Mouse (Mus musculus): ENCODE results near the gene Alkbh1. TPM values are rescaled to one million over a fixed set of nuclear protein-coding genes. Genes with fewer than 3 reads are reported as not detected.

Alkbh1 gene
- polyA plus RNA-seq, 1 experiment: 12.7 TPM

- peaks cover 93% of the 10 kb centered on the region for H3K79me3 ChIP-seq (ENCODE audit: low read depth)
- peak overlapping the region; percentile 43 for H3ac ChIP-seq (ENCODE audit: control insufficient read depth, insufficient read length, low read depth)
- no peak for TF ChIP-seq MYOG (IDR thresholded peaks at IDR 0.05; ENCODE audit: control insufficient read depth, extremely low read depth, insufficient read length)
- TF ChIP-seq MAX (IDR thresholded peaks at IDR 0.05): peak; percentile 73
- peaks cover 100% of the 10 kb centered on the region for H3K79me2 ChIP-seq (ENCODE audit: control insufficient read depth, insufficient read depth)
- H3K27me3 ChIP-seq (ENCODE audit: control insufficient read depth, insufficient read depth, insufficient read length): no peaks in the 10 kb centered on the region
- H3K4me3 ChIP-seq (ENCODE audit: insufficient read depth, poor library complexity, severe bottlenecking): peak overlapping the region; percentile 99
- H3K36me3 ChIP-seq (ENCODE audit: control insufficient read depth, insufficient read depth): peaks cover 59% of the 10 kb centered on the region
Observed at GRCm38 (mm10) chr12:87442177-87443114, 1.4 kb downstream of the Alkbh1 start.

GRCm38 (mm10) chr12:87428885-87429284 lies 14.9 kb downstream of the Alkbh1 start:
- TF ChIP-seq MYOG (IDR thresholded peaks at IDR 0.05; ENCODE audit: control insufficient read depth, extremely low read depth, insufficient read length): no peak
- TF ChIP-seq MYOD1 (IDR thresholded peaks at IDR 0.05; ENCODE audit: control insufficient read depth, insufficient read length, low read depth): no peak
- TF ChIP-seq CTCF (IDR thresholded peaks at IDR 0.05; ENCODE audit: control insufficient read depth, insufficient read depth, insufficient read length): no peak
- TF ChIP-seq CEBPB (IDR thresholded peaks at IDR 0.05; ENCODE audit: low read depth): no peak
- TF ChIP-seq USF1 (IDR thresholded peaks at IDR 0.05; ENCODE audit: low read depth): no peak
- TF ChIP-seq MAX (IDR thresholded peaks at IDR 0.05): no peak
- TF ChIP-seq FOSL1 (IDR thresholded peaks at IDR 0.05; ENCODE audit: insufficient read depth, low read length, poor library complexity, severe bottlenecking): no peak
- Histone ChIP-seq H3K4me3 (ENCODE audit: insufficient read depth, poor library complexity, severe bottlenecking) (no peak overlapping the region), H3K36me3 (ENCODE audit: control insufficient read depth, insufficient read depth) (peaks cover 86% of the 10 kb centered on the region)

GRCm38 (mm10) chr12:87428295-87428694 lies 15.5 kb downstream of the Alkbh1 start:
- TF ChIP-seq MYOG (IDR thresholded peaks at IDR 0.05; ENCODE audit: control insufficient read depth, extremely low read depth, insufficient read length) (no peak), CEBPB (IDR thresholded peaks at IDR 0.05; ENCODE audit: low read depth) (no peak)
- Histone ChIP-seq H3K79me3 (ENCODE audit: low read depth) (no peaks in the 10 kb centered on the region), H3ac (ENCODE audit: control insufficient read depth, insufficient read length, low read depth) (no peak overlapping the region), H3K4me3 (ENCODE audit: insufficient read depth, poor library complexity, severe bottlenecking) (no peak overlapping the region), H3K27me3 (ENCODE audit: control insufficient read depth, insufficient read depth, insufficient read length) (no peaks in the 10 kb centered on the region), H3K79me2 (ENCODE audit: control insufficient read depth, insufficient read depth) (no peaks in the 10 kb centered on the region), H3K36me3 (ENCODE audit: control insufficient read depth, insufficient read depth) (peaks cover 80% of the 10 kb centered on the region)

More at GRCm38 (mm10) chr12:87428885-87429284, 14.9 kb downstream of the Alkbh1 start:
- no peaks in the 10 kb centered on the region for H3K27me3 ChIP-seq (ENCODE audit: control insufficient read depth, insufficient read depth, insufficient read length)
- no peak overlapping the region for H3ac ChIP-seq (ENCODE audit: control insufficient read depth, insufficient read length, low read depth)
- H3K79me2 ChIP-seq (ENCODE audit: control insufficient read depth, insufficient read depth): no peaks in the 10 kb centered on the region
- no peaks in the 10 kb centered on the region for H3K79me3 ChIP-seq (ENCODE audit: low read depth)

- Histone ChIP-seq H3K36me3 (ENCODE audit: control insufficient read depth, insufficient read depth) (peaks cover 69% of the 10 kb centered on the region), H3K4me3 (ENCODE audit: insufficient read depth, poor library complexity, severe bottlenecking) (no peak overlapping the region), H3ac (ENCODE audit: control insufficient read depth, insufficient read length, low read depth) (no peak overlapping the region), H3K27me3 (ENCODE audit: control insufficient read depth, insufficient read depth, insufficient read length) (no peaks in the 10 kb centered on the region), H3K79me3 (ENCODE audit: low read depth) (no peaks in the 10 kb centered on the region), H3K79me2 (ENCODE audit: control insufficient read depth, insufficient read depth) (no peaks in the 10 kb centered on the region)
- TF ChIP-seq CEBPB (IDR thresholded peaks at IDR 0.05; ENCODE audit: low read depth) (no peak), MAX (IDR thresholded peaks at IDR 0.05) (no peak), MYOD1 (IDR thresholded peaks at IDR 0.05; ENCODE audit: control insufficient read depth, insufficient read length, low read depth) (no peak), MYOG (IDR thresholded peaks at IDR 0.05; ENCODE audit: control insufficient read depth, extremely low read depth, insufficient read length) (no peak), FOSL1 (IDR thresholded peaks at IDR 0.05; ENCODE audit: insufficient read depth, low read length, poor library complexity, severe bottlenecking) (no peak), USF1 (IDR thresholded peaks at IDR 0.05; ENCODE audit: low read depth) (no peak), CTCF (IDR thresholded peaks at IDR 0.05; ENCODE audit: control insufficient read depth, insufficient read depth, insufficient read length) (no peak)
Observed at GRCm38 (mm10) chr12:87426354-87427031, 17.3 kb downstream of the Alkbh1 start.

- Histone ChIP-seq H3K36me3 (ENCODE audit: control insufficient read depth, insufficient read depth) (peaks cover 50% of the 10 kb centered on the region), H3ac (ENCODE audit: control insufficient read depth, insufficient read length, low read depth) (no peak overlapping the region), H3K27me3 (ENCODE audit: control insufficient read depth, insufficient read depth, insufficient read length) (no peaks in the 10 kb centered on the region), H3K79me2 (ENCODE audit: control insufficient read depth, insufficient read depth) (no peaks in the 10 kb centered on the region), H3K4me3 (ENCODE audit: insufficient read depth, poor library complexity, severe bottlenecking) (no peak overlapping the region), H3K79me3 (ENCODE audit: low read depth) (no peaks in the 10 kb centered on the region)
- TF ChIP-seq MYOG (IDR thresholded peaks at IDR 0.05; ENCODE audit: control insufficient read depth, extremely low read depth, insufficient read length): no peak
Observed at GRCm38 (mm10) chr12:87424516-87424915, 19.3 kb downstream of the Alkbh1 start.

GRCm38 (mm10) chr12:87423700-87424099 lies 20.1 kb downstream of the Alkbh1 start:
- Histone ChIP-seq H3K36me3 (ENCODE audit: control insufficient read depth, insufficient read depth) (peaks cover 42% of the 10 kb centered on the region), H3ac (ENCODE audit: control insufficient read depth, insufficient read length, low read depth) (no peak overlapping the region), H3K27me3 (ENCODE audit: control insufficient read depth, insufficient read depth, insufficient read length) (no peaks in the 10 kb centered on the region), H3K4me3 (ENCODE audit: insufficient read depth, poor library complexity, severe bottlenecking) (no peak overlapping the region), H3K79me3 (ENCODE audit: low read depth) (no peaks in the 10 kb centered on the region), H3K79me2 (ENCODE audit: control insufficient read depth, insufficient read depth) (no peaks in the 10 kb centered on the region)
- TF ChIP-seq MYOD1 (IDR thresholded peaks at IDR 0.05; ENCODE audit: control insufficient read depth, insufficient read length, low read depth) (no peak), CEBPB (IDR thresholded peaks at IDR 0.05; ENCODE audit: low read depth) (no peak), FOSL1 (IDR thresholded peaks at IDR 0.05; ENCODE audit: insufficient read depth, low read length, poor library complexity, severe bottlenecking) (no peak), MAX (IDR thresholded peaks at IDR 0.05) (no peak), USF1 (IDR thresholded peaks at IDR 0.05; ENCODE audit: low read depth) (no peak), MYOG (IDR thresholded peaks at IDR 0.05; ENCODE audit: control insufficient read depth, extremely low read depth, insufficient read length) (no peak), CTCF (IDR thresholded peaks at IDR 0.05; ENCODE audit: control insufficient read depth, insufficient read depth, insufficient read length) (no peak)

Data from C2C12 (cell line).